Mouse (Mus musculus): Measurements from ENCODE around the gene Nhlrc2.
"Not testable (repeated sequence)": the region's sequence is repeated elsewhere in the genome, so short reads cannot be mapped to it uniquely, and the experiment has no call there.

The Nhlrc2 gene

GRCm38 (mm10) chr19:56548230-56549032, at the start of gene Nhlrc2:
Nhlrc2 (plus strand) TSS chr19:56548261.
- DNase-seq (ENCODE audit: low spot score in 2 of 2), result peak; percentile 81 to 85

- DNase-seq (ENCODE audit: low spot score in 2 of 2), result not testable (repeated sequence)
These were observed 45.0 kb upstream of the Nhlrc2 start for GRCm38 (mm10) chr19:56503069-56503468.

- DNase-seq (ENCODE audit: low spot score in 2 of 2), result not testable (repeated sequence)
These were observed 44.5 kb upstream of the Nhlrc2 start for GRCm38 (mm10) chr19:56503525-56503924.

GRCm38 (mm10) chr19:56511207-56511606, 36.9 kb upstream of the Nhlrc2 start:
- DNase-seq (ENCODE audit: low spot score in 2 of 2), result not testable (repeated sequence)

DNA sequence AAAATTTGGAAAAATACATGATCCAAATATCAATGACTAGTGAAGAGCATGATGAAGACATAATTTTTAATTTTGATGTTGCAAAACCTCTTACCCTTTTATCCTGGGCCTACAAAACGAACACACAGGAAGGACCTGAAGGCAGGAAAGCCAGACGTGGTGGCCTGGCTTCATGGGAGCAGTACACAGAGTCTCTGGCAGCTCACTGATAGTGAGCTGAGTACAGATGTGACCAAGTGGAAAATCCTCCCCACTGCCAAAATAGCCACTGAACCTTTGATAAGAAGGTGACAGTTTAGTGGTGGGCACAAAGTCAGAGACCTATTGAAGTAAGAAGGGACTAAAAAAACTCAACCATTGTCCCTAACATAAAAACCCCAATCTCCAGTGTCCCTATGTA, 34.5 kb upstream of the Nhlrc2 start:
- not testable (repeated sequence) for DNase-seq (ENCODE audit: low spot score in 2 of 2)

DNA sequence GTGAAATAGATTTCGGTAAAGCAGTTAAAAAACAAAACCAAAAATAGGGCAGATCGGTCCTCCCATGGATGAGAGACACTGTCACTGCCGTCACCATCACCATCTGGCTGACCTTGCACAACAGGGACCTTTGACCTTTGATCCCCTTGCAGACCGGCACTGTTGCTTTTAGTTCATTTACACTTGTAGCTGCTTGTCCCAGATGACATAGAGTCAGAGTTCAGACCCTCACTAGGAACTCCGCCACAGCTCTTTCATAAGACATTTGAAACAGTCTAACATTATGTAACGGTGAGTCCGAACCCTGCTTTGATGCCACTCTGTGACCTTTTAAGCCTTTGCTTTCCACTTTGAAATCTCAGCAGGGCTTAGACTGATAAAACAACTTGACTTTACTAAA, 28.7 kb upstream of the Nhlrc2 start:
- not testable (repeated sequence) for DNase-seq (ENCODE audit: low spot score in 2 of 2)

- DNase-seq (ENCODE audit: low spot score in 2 of 2), result not testable (repeated sequence)
These were observed 17.5 kb upstream of the Nhlrc2 start for GRCm38 (mm10) chr19:56530529-56530928.

DNA sequence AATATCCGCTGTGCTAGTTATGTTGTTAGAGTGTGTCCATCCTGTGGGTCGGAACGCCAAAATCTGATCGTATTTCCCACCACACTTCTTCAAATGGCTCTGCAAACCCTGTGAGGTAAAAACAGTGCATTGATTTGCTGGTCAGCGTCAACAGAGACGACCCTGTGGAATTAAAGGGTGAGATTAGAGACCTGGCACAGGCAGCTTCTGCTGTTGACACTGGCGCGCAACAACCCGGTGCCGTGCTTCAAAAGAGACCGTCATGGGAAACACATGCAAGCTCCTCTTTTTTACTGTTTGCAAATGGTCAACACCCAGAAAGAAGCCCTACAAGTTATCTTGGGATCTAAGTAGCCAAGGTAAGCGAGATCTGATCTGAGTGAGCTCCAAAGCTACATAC, 16.8 kb upstream of the Nhlrc2 start:
- DNase-seq (ENCODE audit: low spot score in 2 of 2), result no peak

DNA sequence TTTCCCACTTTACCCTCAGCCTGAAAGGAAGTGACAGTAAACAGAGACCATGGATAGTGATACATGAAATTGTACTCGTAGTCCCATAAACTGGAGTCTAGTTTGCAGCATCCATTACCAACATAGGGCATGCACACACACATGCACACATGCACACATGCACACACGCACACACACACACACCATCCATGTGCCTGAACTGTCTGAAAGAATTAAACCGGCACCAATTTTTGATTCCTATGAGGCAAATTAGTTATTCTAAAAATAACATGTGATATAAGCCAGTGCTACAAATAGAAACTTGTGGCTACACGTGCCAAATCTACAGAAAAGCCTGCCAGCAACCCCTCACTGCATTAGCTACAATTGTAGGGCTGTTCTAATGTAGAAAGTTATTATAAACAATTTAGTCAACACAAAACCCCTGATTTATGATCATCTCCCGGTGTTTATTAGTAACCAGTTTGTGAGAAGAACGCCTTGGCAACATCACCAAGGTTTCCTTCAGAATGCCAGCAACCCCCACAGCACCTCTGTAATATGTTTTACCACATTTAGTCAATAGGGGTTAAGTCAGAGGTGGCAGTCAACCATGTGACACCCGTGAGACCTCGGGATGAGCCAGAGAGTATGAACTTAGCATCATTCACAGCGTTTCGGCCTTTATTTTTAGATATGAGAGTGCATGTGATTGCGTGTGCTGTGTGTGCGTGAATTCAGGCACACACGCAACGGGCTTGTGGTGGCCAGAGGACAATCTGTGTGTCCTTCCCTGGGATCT, 14.6 kb upstream of the Nhlrc2 start:
- DNase-seq (ENCODE audit: low spot score in 2 of 2), result no peak

DNA sequence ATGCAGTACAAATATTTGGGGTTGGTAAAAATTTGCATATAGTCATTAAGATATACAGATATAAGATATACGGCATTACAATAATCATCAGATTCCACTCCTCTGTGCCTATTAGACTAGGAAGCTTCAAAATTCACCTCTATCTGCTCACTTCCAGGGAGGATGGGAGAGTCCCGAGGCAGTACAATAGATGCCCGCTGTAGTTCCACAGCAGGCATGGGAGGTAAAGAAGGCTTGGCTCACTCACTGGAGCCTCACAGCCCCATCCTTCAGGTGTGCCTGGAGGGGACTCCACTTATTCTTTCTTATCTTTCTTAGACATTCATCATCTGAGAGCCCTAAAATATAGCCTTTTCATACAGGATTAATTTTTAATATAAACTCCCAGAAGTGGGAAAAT, 13.7 kb upstream of the Nhlrc2 start:
- DNase-seq (ENCODE audit: low spot score in 2 of 2), result no peak

GRCm38 (mm10) chr19:56535064-56535463, 13.0 kb upstream of the Nhlrc2 start:
- DNase-seq (ENCODE audit: low spot score in 2 of 2), result no peak

DNA sequence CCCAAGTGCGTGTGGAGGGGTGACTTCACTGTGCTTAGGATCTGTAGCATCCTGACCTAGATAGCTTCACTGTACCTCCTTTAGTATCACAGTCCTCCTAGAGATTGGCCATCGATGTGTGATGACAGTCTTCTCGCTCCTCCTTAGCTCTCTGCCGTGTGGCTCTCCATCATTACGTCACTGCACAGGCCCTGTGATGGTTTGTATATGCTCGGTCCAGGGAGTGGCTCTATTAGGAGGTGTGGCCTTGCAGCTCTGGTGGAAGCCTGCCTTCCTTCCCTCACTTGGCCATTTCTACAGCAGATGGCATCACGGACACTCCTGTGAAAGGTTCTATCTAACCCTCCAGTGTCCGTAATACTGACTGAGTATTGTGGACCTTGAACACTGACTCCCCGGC, 12.3 kb upstream of the Nhlrc2 start:
- no peak for DNase-seq (ENCODE audit: low spot score in 2 of 2)

GRCm38 (mm10) chr19:56543320-56543719, 4.7 kb upstream of the Nhlrc2 start:
- no peak for DNase-seq (ENCODE audit: low spot score in 2 of 2)

DNA sequence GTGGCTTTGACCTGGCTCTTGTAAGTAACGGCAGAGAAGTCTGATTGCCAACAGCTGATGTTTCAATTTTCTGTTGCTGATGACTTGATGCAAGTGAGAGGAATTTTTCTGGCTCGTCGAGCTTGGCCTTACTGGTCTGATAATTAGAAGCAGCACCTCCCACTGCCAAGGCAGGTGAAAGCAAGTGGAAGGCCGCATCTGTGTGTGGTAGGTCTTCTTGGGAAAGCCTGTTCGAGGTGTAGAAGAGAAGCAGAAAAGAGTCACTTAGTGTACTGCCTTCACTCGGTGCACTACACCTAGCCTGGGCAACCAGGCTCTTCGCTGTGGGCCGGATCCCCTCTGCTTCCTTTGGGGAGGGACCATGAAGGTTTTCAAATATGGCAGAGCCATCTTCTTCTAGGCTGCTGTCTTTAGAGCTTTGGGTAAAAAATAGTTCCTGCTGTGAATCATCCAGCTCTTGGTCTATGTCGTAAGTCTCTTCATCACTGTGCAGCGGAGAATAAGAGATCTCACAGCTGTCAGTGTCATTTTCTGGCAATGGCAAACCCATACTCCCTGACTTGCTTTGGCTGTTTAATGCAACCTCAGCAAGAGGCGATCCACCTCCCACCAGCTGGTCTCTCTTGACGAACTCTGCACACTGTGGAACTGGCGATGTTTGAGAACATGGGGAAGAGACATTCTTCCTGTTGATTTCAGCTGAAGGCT, 3.2 kb upstream of the Nhlrc2 start:
- DNase-seq (ENCODE audit: low spot score in 2 of 2), result no peak

- no peak for DNase-seq (ENCODE audit: low spot score in 2 of 2)
These were observed 2.0 kb upstream of the Nhlrc2 start for GRCm38 (mm10) chr19:56546031-56546430.

DNA sequence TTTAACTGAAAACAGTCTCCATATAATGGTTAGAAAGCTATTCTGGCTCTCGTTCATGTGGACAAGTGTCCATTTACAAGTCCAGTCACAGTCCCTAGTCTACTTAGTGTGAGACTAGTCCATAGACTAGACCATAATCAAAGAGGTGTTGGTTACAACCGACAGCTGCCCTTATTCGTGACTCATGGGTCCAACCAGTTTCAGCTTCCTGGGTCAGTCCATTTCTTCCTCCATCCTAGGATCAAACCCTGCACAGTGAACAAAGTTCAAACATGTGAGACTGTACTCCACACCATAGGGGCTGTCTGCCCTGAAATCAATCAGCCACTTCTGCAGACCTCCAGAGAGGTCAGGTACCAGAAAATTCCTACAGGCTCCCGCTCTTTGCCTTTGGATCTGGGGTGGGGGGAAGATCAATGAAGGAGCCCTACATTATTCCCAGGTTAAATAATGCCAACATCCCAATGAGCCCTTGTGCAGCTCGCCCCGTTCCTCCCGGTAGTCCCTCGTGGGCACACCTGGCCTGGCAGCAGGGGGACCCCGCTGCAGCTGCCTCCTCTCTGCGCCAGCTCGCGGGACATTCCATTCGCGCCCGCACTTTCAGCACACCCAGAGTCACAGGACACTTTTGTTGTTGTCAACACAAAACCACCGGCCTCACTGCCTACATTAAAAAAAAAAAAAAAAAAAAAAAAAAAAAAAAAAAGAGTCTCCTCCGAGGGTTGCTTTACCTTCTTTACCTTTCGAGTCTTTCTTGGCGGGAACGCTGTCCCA, 418 bp upstream of the Nhlrc2 start, which contains the start of gene Dclre1a:
Gene Dclre1a, minus strand, starts transcription at position 767 of the 774 bp plus-strand sequence.
- DNase-seq (ENCODE audit: low spot score in 2 of 2), result peak in 1 of 2 experiments; percentile 62

- no peak for DNase-seq (ENCODE audit: low spot score in 2 of 2)
These were observed 1.1 kb downstream of the Nhlrc2 start for GRCm38 (mm10) chr19:56549033-56549680.

GRCm38 (mm10) chr19:56553177-56553576, 5.1 kb downstream of the Nhlrc2 start:
- no peak for DNase-seq (ENCODE audit: low spot score in 2 of 2)

GRCm38 (mm10) chr19:56555972-56556371, 7.9 kb downstream of the Nhlrc2 start:
- no peak for DNase-seq (ENCODE audit: low spot score in 2 of 2)

DNA sequence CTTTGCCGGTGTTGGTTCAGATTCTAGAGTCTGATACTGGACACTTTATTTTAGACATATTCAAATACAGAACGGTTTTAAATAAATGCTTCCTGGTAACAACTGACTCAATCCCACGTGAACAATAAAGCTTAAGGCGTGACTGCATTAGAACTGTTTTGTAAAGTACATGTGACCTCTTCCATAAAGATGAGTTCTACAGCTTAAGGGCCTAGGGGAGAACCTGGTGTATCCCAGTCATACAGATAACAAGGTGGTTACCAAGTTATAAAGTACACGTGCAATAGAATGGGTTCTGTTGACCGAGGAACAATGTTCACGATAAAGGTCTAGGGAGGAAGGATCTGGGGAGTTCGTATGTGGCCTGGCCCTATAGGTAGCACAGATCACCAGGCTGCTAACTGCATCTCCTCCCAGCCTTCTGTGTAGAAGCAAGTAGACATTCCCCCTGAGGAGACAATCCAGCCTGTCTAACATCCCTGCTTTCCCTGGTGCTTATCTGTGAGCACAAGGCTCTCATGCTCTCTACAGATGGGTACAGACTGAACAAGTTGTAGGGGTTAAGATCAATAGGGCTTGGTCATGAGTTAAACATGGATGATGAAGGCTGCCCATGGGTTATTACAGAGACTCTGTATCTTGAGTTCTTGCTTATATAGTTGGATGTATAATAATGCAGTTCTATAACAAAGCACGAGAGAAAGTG, 14.5 kb downstream of the Nhlrc2 start:
- DNase-seq (ENCODE audit: low spot score in 2 of 2), result no peak
